Mouse (Mus musculus): ENCODE results near the gene Trmt112.

Gene Trmt112

DNA sequence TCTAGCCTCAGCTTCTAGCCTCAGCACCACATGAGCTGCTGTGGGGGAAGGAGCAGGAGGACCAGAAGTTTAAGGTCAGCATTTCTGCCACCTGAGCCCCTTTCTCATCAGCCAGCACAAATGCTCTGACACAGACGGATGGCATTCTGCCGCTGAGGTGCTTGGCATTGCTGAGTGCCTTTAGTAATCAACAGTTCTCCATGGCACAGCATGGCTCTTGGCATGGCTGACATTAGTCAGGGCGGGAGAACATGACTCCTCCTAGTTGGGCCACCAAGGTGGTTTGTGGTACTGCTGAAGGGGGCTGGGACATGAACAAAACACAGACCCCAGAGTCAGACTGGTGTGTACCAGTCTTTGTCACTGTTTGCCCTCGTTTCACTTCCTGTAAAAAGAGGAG is 38.7 kb downstream of the Trmt112 start:
- DNase-seq (ENCODE audit: low read depth, low spot score), result peak; percentile 92

DNA sequence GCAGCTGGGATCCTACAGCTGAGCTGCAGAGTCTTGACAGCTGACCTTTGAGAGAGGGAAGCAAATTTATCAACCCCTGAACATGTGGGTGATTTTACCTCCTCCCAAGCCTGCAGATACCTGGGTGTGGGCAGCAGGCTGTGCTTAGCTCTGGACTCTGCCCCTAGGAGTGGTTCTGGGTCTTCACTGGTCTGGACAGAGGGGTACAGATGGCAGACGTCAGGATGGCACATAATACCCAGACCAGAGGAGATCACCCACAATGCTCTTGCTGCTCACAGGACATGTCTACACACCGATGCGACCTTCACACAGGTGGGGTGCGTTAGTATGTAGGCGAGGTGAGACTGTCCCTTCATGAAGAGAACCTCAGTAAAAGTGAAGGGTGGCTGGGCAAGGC is 40.0 kb downstream of the Trmt112 start:
- no peak for DNase-seq (ENCODE audit: low read depth, low spot score)

DNA sequence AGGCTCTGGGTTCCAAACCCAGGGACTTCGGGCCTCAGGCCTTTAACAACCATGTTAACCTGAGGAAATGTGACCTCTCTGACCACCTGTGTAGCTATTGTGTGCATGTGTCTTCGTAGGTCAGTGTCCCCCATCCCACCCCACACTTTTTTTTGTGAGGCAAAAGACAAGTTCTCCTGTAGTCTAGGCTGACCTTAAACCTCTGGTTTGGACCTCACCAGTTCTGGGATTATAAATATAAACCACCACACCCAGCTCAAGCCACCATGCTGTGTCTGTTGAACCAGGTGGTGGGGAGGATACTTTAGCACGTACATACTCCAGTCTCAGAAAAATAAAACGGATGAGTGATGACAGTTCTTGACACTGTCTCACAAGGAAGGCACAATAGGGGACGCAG is 40.5 kb downstream of the Trmt112 start:
- DNase-seq (ENCODE audit: low read depth, low spot score), result no peak

DNA sequence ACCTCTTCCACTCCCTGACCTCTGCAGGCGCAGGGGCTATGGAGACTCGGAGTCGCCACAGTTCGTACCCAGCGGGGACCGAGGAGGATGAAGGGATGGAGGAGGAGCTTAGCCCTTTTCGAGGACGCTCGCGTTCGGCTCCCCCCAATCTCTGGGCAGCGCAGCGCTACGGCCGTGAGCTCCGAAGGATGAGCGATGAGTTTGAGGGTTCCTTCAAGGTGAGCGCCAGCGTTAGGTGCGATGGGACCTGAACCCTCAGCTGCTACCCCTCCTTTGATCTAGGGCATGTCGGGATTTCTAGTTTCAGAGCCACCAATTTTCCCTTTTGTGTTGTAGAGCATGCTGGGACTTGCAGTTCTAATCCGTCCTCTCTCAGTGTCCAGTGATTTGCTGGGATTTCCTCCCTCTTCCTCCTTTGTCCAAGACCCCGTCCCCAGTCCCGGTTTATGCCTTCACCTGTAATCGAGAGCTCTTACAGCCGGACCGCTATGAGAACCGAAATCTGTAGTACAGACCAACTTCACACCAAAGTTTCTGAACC is 41.2 kb downstream of the Trmt112 start:
- DNase-seq (ENCODE audit: low read depth, low spot score), result peak; percentile 91

DNA sequence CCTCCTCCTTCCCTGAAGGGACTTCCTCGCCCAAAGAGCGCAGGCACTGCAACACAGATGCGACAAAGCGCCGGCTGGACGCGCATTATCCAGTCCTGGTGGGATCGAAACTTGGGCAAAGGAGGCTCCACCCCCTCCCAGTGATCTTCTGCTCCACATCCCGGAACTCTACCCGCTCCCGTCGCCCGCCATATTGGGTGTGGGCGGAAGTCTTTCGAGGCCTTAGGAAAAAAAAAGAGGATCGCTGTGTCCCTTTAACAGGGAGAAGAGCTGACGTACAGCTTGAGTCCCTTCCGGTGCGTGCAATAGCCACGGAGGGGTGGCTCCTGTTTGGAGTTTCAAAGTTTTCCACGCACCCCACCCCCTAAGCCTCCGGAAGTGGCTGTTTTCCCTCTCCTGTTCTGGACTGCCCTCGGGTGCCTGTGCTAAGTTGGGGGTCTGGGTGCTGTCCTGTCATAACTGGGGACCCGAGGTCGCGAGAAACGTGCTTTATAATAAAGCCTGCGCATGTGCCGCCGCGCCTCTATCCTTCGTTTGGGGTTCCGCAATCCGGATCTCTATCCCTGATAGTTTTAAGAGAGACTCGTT is 42.0 kb downstream of the Trmt112 start:
- DNase-seq (ENCODE audit: low read depth, low spot score), result peak; percentile 98

DNA sequence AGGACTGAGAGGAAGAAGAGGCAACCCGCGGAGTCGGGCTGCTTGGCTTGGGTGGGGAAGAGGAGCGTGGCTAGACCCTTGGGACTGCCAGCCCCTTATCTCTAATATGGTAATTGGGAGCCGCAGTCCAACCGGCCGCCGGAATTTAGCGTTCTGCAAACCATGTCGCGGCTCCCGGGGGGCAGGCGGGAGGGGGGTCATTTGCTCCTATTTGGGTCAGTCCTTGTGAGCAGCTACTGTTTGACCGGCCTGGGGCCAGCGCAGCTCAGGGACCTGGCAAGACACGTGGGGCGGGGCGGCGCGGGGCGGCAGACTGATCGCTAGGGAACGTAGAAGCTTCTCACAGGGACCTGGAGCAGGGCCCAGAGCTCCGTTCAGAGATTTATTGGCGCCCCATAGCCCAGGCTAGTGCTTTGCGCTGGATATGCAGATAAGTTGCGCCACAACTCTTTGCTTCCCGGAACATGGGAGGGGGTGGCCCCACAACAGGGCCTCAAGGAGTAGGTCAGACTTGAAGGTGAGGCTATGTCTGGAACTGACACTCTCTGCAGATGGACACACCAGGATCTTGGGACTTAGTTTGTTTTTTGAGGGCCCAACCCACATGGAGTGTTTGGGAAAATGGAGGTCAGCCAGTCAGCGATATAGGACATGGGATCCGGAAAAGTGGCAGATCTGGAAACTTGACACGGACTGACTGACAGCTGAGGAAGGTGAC is 42.7 kb downstream of the Trmt112 start:
- peak; percentile 77 for DNase-seq (ENCODE audit: low read depth, low spot score)

DNA sequence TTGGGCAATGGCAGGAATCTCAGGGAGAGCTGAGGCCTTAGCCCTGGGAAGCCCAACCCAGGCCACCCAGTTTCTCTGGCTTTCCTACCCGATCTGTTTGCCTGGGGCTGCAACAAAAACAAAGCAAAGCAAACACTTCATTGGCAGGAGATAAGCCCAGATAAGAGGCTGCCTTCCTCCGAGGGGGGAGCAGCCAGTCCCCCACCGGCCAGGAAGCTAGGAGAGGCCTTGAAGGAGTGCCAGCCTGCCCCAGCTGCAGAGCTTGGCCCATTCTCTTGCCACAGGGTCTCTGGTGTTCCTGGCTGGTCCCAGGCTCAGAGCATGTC is 43.2 kb downstream of the Trmt112 start:
- no peak for DNase-seq (ENCODE audit: low read depth, low spot score)

DNA sequence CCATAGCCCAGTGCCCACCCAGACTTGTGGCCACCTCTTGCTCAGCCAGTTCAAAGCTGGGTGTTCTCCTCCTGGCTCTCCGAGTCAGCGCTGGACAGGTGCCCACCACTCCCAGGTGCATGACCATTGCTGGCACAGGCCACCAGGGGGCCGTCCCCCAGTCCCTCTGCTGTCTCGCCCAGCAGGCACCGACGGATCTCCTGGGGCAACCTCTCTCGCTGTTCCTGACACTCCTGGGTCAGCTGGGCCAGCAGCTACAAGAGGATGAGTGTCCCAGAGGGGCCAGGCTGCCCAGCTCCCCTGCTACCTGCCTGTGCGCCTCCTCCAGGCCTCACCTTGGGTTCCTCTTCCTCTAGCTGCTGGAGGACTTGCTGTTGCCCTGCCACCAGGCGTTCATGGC is 44.5 kb downstream of the Trmt112 start:
- DNase-seq (ENCODE audit: low read depth, low spot score), result no peak

DNA sequence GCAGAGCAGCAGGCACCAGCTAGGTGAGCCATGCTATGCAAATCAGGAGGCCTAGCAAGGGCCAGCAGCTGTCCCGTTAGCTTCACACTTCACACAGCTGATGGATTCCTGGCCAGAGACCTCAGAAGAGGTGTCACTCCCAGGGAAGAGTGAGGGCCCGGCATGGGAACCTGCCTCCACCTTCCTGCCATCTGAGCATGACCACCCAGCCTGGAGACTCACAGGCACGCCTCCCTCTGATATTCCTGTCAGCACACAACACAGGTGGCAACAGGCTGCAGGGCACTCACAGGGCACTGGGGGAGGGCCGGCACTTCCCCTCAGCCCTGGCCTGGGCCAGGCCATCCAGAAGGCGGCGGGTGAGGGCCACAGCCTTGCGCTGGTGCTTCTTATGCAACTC is 45.9 kb downstream of the Trmt112 start:
- no peak for DNase-seq (ENCODE audit: low read depth, low spot score)

DNA sequence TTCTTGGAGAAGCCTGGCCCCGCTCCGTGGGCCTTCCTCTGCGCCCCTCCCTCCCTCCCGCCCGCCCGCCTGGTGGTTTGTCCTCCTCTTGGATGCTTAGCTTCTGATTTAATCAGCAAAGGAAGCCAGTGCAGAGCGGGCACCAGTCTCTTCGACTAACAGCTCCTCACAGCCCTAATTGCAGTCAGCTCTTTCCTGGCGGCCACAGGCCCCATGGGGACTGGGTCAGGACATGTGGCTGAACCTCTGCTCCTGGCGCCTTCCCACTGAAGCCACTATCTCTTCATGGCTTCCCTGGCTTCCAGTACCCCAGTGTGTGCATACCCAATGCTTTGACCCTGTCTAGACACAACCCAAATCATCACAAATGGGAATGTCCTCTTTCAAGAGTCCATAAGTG is 47.0 kb downstream of the Trmt112 start:
- no peak for DNase-seq (ENCODE audit: low read depth, low spot score)

Measured in brain, adult 2 months (tissue).